Mouse (Mus musculus): ENCODE data around the gene 1700021F05Rik. TPM values are rescaled to one million over a fixed set of nuclear protein-coding genes. Genes with fewer than 3 reads are reported as not detected.
"Not testable (repeated sequence)": the region's sequence is repeated elsewhere in the genome, so short reads cannot be mapped to it uniquely, and the experiment has no call there.

Gene 1700021F05Rik
- total RNA-seq, 2 experiments from 2014 or later = 91.5 to 98.3 TPM

GRCm38 (mm10) chr10:43539746-43540310, 966 bp downstream of the 1700021F05Rik start:
- DNase-seq = no peak

DNA sequence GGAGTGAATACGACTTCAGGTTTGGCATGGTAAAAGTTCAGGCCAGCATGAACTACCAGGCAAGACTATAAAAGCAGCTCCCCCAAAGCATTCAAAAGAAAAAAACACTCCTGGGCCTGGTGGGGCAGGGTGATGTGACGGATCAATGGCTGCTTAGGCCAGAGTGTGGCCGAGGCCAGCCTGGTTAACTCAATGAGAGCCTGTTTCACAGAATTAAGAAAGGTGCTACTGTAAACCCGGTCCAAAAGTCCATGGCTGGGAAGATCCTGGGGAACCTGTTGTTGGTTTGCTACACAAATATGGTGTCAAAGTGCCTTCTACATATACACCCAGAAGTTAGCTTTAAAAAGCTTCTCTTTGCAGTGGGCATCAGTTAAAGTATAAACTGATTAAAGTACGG, 2.0 kb downstream of the 1700021F05Rik start:
- DNase-seq = no peak

GRCm38 (mm10) chr10:43537652-43538051, 3.1 kb downstream of the 1700021F05Rik start:
- DNase-seq = no peak

DNA sequence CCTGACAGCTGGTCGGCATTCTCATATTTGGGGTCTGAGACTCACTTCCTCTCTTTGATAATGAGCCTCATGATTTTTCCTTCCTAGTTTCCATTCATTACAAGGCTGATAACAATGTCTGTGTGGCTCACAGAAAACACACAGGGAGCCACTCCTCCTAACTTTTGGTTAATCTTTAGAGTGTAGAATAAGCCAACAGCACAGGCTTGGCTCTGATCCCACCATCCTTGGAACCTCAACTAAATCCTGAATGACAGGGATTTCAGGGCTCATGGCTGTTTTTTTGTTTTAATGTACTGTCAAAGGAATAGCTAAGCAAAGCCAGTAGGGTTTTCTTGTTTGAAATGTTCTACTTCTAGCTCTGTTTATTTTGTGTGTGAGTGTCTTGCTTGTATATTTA, 6.4 kb downstream of the 1700021F05Rik start:
- no peak for DNase-seq

DNA sequence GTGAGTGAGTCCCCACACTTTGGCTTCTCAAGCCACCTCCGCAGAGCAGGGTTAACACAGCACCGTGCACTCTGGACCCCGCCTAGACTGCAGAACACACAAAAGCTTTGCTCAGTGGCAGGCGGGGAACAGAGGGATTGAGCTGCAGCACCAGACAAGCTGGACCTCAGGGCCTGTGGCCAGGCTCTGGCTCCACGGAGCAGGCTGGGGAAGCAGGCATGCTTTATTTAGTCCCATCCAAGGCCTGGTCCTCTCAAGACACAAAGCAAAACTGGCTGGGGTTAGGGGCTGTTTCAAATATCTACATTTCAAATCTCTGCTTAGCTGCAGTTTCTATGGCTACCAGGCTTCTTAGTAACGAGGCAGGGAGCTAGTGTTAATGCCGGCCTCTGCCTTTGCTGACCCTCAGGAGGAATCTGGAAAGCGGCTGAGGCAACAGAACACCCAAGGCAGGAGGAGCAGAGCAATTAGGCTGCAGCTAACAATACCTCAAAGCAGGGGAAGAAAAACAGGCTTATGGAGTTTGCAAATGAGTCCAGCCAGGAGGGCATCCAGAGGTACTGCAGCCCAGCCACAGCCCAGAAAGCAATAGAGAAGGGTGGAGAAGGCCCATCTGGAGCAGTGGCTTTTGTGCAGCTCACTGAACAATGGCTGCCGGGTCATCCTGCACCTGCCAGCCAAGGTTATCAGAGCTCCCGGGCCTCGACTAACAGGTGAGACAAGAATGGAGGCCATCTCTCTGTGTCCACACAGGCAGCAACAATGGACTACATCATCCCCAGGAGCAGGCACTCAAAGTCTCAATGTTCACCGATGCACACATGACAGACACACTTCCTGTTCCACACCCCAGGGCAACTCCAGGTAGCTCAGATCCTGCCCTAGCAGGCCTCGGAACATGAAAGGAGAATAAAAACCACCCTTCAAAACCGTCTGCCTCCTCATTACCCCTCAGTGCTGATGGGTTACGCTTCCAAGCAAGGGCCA, 13.2 kb downstream of the 1700021F05Rik start:
- no peak for DNase-seq

DNA sequence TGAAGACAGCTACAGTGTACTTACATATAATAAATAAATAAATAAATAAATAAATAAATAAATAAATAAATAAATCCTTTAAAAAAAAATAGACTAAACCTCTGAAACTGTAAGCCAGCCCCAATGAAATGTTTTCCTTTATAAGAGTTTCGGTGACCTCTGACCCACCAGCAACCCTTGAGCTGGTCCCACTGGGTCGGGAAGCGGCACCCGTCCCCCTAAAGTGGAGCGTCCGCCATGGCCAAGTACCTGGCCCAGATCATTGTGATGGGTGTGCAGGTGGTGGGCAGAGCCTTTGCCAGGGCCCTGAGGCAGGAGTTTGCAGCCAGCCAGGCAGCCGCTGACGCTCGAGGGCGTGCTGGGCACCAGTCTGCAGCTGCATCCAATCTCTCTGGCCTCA, 16.9 kb downstream of the 1700021F05Rik start, which contains the start of gene Gm9803:
Gene Gm9803 (plus strand): TSS at position 154 of the 400 bp plus-strand sequence.
- DNase-seq = not testable (repeated sequence)

GRCm38 (mm10) chr10:43519977-43520376, 20.8 kb downstream of the 1700021F05Rik start:
- DNase-seq = no peak

DNA sequence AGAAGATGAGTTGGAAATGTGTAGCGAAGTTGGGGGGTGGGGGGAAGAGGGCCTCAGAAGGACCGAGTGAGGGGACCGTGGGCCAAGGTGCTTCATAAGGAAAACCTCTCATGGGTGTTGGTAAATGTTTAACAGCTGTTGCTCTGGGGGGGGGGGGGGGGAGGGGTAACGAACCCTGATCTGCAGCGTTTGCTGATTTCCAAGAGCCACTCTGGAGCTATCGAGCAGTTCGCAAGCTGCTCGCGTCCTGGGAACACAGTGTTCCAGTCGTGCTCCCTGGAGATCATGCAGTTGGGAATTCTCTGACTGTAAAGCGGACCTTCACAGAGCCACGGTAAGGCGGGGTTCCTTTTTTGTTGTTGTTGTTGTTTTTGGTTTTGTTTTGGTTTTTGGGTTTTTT, 22.4 kb downstream of the 1700021F05Rik start:
- DNase-seq = no peak

- DNase-seq = no peak
Measured at GRCm38 (mm10) chr10:43517836-43518235, 23.0 kb downstream of the 1700021F05Rik start.

GRCm38 (mm10) chr10:43516992-43517660, 23.7 kb downstream of the 1700021F05Rik start:
- DNase-seq = no peak

- no peak for DNase-seq
Measured at GRCm38 (mm10) chr10:43512976-43513375, 27.8 kb downstream of the 1700021F05Rik start.

- DNase-seq = no peak
Measured at GRCm38 (mm10) chr10:43509228-43509627, 31.6 kb downstream of the 1700021F05Rik start.

- DNase-seq = no peak
Measured at GRCm38 (mm10) chr10:43507051-43507450, 33.7 kb downstream of the 1700021F05Rik start.

DNA sequence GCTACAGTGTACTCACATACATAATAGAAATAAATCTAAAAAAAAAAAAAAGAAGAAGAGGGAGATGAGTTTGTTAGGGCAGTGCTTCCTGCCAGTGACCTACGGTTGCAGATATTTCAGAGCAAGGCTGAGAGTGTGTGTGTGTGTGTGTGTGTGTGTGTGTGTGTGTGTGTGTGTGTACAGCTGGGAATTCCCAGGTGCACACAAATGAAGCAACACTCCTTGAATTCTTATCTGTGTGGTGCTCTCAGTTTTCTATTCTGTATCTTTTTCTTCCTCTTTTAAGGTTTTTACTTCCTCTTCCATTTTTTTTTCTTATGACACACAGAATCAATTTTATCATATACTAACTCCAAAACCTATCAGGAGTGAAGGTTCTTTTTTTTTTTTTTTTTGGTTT, 36.5 kb downstream of the 1700021F05Rik start:
- no peak for DNase-seq

- no peak for DNase-seq
Measured at GRCm38 (mm10) chr10:43502599-43502998, 38.2 kb downstream of the 1700021F05Rik start.

- DNase-seq = no peak
Measured at GRCm38 (mm10) chr10:43490846-43491245, 49.9 kb downstream of the 1700021F05Rik start.

- DNase-seq = no peak
Measured at GRCm38 (mm10) chr10:43490034-43490433, 50.8 kb downstream of the 1700021F05Rik start.

DNA sequence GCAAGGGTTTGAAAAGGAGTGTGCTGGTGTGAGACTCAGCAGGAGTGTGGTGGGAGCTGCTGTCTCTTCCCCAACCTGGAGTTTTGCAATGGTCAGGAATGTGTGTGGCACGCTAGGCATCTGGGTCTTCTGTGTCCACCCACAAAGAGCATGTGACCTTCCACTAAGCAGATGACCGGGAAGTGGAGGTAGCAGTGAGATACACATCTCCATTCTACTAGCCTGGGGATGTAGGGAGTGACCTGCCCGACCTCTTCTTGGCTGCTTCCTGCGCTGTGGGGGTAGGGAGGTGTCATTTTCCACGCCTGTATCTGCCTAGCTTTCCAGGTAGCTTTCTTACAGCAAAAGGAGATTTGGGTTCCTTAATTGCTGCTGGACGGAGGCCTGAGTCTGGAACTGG, 51.2 kb downstream of the 1700021F05Rik start:
- DNase-seq = no peak

DNA sequence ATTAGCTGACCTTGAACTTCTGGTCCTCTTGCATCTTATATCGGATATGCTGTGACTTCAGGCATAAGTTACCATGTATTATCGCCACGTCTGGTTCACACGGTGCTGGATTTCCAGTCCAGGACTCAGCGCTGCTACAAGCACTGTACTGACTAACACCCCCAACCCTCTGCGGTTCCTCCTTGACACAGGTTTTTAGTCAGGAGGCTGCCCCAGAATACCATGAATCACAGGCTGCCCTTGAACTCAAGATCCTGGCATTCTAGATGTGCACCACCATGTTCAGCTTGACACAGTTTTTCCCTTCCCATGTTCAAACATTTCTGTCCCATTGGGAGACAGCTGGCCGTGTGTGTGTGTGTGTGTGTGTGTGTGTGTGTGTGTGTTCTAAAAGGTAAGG, 51.7 kb downstream of the 1700021F05Rik start:
- DNase-seq = no peak

- DNase-seq = no peak
Measured at GRCm38 (mm10) chr10:43488258-43488657, 52.5 kb downstream of the 1700021F05Rik start.

- no peak for DNase-seq
Measured at GRCm38 (mm10) chr10:43487441-43488010, 53.3 kb downstream of the 1700021F05Rik start.

- DNase-seq = no peak
Measured at GRCm38 (mm10) chr10:43485751-43486268, 55.0 kb downstream of the 1700021F05Rik start.
